14 mouse cellular contexts compared by ENCODE assay signal in the genomic region with DNA sequence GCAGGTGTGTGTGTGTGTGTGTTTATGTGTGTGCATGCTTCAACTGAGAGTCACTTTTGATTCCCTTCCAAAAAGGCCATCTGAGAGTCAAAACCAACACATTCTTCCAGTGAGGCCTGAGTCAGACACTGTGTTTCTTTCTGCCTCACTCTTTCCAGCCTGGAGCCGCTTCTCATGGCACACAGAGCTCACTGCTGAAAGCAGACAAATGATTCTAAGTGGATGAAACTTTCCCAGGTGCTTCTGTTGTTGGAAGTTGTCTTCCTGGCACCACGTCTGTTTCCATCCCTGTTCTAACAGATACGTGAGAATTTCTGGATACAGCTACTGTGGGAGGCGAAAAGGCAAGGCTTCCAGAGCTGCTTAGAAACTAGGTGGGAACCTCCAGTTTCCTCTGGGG.
"Had no signal": no experiment of that assay in that cellular context is flagged by ENCODE, and none has a peak within 500 bp of the region (broad histone marks: within the 10 kb centered on the region; RNA-seq: fewer than 3 reads in every experiment).

No protein-coding gene starts in this region.

- ATAC-seq: midbrain, embryonic 13.5 days; midbrain, embryonic 16.5 days had no signal

- H3K27me3 ChIP-seq: midbrain, embryonic 13.5 days; neural tube, embryonic 12.5 days; stomach, embryonic 15.5 days had no signal

- H3K4me3 ChIP-seq: midbrain, embryonic 13.5 days; neural tube, embryonic 12.5 days; stomach, embryonic 15.5 days had no signal

- H3K4me2 ChIP-seq: lung, embryonic 14.5 days; midbrain, embryonic 11.5 days; midbrain, embryonic 13.5 days; neural tube, embryonic 12.5 days; stomach, embryonic 15.5 days had no signal

- H3K9me3 ChIP-seq: midbrain, embryonic 13.5 days; neural tube, embryonic 12.5 days; stomach, embryonic 15.5 days had no signal

- H3K4me1 ChIP-seq: stomach, embryonic 15.5 days had no signal

- H3K27ac ChIP-seq: midbrain, embryonic 13.5 days; neural tube, embryonic 12.5 days; stomach, embryonic 15.5 days; stomach, postnatal 0 days had no signal

- DNase-seq: lung, adult 18-20 months; lung, embryonic 14.5 days; lung, postnatal 10 days; lung, postnatal 4 days; right cerebral cortex, postnatal 14 days; thymus, adult 18-20 months; thymus, postnatal 14 days; thymus, postnatal 36 days had no signal

- H3K9ac ChIP-seq: lung, embryonic 14.5 days; midbrain, embryonic 13.5 days; neural tube, embryonic 12.5 days; stomach, embryonic 15.5 days had no signal

- H3K36me3 ChIP-seq: midbrain, embryonic 13.5 days; neural tube, embryonic 12.5 days; stomach, embryonic 15.5 days had no signal
